Mouse (Mus musculus) NIH3T3 (cell line): ENCODE results near the gene Gm21891.
"Not testable (repeated sequence)": the region's sequence is repeated elsewhere in the genome, so short reads cannot be mapped to it uniquely, and the experiment has no call there.

Source experiments
- DNase-seq: peaks from one replicate; pipeline ENCODE4 v3.0.0-alpha.2; 2012; ENCODE audit warnings: low read depth

Gm21891 gene

DNA sequence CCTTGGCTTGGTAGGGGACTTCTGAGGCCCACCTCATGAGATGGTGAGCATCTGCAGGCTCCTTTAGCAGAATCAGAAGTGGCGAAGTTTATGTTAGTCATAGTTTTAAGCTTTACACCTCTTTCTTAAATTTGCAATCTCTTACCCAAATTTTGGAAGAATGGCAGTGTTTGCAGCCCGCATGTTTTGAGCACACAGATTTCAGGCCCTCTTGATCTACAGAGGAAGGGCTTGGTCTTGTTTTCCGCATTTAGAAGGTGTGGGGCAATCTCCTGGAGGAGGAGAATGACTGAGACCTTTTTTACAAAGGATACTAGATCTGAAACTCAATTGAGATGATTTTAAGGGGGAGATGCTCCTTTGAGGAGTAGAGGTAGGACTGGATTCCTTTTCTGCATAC is at the start of gene Gm21891:
Gene Gm21891, minus strand, starts transcription at position 101 of the 400 bp plus-strand sequence.
- not testable (repeated sequence) for DNase-seq

GRCm38 (mm10) chrY:13161668-13162067 is 28.4 kb upstream of the Gm21891 start, which contains the start of gene Gm21425:
Gm21425 (plus strand) TSS chrY:13161968.
- DNase-seq = not testable (repeated sequence)
